Mouse (Mus musculus) B cell, adult 2 months (primary cell): ENCODE data around the gene Kctd11.
"Not testable (repeated sequence)": the region's sequence is repeated elsewhere in the genome, so short reads cannot be mapped to it uniquely, and the experiment has no call there.

Experiments
- DNase-seq, 2 experiments: peaks; one replicate each; pipeline ENCODE4 v3.0.0; 2022

The Kctd11 gene

DNA sequence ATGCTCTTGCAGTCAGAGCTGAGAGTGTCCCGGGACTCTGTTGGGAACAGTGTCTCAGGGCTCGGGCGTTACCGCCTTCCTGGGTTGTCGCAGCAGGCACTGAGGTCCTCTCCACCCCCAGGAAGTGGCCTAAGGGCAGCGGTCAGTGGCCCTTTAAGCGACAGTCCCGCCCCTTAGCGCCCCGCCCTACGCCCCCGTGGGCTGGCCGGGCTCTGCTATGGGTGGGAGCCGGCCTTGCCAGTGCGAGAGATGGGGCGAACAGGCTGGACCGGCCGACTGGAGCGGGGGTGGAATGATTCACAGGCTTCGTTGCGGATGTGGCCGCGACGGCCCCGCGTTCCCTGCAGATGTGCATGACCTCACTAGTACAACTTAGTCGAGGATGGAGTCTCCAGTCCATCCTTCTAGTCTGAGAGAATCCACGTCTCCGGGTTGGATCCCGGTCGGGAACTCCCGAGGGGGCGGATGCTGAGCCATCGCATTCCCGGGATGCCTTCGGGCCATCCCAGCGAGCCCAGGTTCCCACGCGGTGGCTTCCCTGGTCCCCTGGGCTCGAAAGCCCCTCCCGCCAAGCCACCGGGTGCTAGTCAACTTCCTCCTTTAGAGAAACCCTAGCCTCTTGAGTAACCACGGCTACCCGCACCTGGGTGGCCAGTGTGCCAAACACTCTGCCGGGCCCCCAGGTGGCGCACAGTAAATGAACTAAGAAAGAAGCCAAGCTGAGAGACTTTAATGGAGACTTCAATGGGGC, at the start of gene Kctd11:
Kctd11 (minus strand) TSS at position 554 of the 751 bp plus-strand sequence.
- DNase-seq: peak; percentile 90 to 92

DNA sequence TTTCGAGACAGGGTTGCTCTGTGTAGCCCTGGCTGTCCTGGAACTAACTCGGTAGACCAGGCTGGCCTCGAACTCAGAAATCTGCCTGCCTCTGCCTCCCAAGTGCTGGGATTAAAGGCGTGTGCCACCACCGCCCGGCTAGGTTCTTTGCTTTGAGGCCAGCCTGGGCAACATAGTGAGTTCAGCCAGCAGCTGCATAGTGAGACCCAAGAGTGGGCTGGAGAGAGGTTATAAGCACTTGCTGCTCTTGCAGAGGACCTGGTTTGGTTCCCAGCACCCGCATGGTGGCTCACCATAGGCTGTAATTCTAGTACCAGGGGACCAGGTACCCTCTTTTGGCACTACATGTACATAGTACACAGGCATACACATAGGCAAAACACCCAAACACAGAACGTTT, 49.0 kb upstream of the Kctd11 start:
- DNase-seq: not testable (repeated sequence)

DNA sequence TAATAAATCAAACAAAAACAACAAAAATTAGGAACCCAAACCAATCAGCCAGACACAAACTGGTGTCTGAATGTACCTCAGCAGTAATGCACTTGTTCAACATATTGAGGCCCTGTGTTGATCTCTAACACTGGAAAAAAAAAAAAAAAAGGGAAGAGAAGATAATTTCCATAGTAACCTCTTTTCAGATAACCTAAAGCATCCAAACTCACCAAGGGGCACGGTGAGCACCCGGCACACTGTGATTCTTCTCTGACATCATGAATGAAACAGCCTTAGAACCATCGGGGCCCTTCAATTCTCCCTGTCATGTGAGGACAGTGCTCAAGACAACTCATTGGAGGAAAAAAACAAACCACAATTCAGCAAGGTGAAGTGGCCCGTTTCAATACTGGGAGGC, 48.5 kb upstream of the Kctd11 start:
- DNase-seq: no peak

DNA sequence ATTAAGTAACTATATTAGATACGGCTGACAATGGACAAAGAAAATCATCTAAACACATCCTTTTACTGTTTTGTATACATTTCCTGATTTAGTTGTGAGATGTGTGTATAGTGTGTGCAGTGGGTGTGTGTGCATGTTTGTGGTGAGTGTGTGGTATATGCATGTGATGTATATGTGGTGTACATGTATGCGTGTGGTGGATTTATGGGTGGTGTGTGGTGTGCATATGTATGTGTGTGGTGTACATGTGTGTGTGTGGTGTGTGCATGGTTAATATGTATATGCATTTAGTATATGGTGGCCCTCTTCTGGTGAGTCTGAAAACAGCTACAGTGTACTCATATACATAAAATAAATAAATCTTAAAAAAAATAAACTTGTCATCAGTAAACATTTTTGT, 46.3 kb upstream of the Kctd11 start:
- DNase-seq: no peak

DNA sequence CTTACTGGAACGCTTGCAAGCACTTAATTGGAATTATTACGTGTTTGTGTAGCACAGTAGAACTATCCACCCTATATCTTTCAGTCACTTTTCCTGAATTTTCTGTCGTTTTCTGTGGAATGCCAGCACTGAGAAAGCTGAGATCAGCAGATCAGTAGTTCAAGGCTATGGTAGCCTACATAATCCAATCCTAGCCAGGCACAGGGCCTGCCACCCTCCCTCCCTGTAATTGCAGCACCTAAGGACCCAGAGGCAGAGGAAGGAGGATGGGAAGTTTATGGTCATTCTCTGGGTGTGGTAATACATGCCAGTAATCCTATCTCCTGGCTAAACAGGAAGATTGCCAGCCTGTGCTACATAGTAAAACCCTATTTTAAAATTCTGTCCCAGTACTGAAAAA, 41.6 kb upstream of the Kctd11 start:
- no peak for DNase-seq

DNA sequence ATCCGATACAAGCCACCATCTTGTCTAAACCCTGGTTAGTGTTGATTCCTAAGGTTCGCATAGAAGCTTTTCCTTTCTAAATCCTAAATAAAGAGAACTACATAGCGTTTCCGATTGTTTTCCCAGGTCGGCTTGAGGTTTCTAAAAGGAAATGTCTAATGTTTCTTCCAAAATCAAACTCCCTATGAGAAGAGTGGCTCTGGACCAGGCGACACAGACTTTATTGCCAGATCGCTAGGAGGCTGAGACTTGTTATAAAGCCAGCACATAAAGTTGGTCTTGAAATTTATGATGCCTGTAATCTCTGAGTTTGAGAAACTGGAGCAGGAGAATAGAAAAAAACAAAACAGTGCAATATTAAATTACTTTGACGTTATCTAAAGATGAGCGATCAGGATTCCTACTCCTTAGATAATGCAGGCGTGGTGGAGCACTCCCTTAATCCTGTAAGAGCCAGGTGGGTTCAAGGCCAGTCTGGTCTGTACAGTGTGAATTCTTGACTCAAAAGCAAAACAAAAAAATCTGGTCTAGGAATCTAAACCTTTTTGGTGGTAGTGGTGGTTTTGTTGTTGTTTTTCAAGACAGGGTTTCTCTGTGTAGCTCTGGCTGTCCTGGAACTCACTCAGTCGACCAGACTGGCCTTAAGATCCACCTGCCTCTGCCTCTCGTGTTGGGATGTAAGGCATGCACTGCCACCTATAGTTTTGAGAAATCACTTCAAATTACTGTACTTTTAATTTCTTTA, 41.0 kb upstream of the Kctd11 start:
- DNase-seq: no peak

DNA sequence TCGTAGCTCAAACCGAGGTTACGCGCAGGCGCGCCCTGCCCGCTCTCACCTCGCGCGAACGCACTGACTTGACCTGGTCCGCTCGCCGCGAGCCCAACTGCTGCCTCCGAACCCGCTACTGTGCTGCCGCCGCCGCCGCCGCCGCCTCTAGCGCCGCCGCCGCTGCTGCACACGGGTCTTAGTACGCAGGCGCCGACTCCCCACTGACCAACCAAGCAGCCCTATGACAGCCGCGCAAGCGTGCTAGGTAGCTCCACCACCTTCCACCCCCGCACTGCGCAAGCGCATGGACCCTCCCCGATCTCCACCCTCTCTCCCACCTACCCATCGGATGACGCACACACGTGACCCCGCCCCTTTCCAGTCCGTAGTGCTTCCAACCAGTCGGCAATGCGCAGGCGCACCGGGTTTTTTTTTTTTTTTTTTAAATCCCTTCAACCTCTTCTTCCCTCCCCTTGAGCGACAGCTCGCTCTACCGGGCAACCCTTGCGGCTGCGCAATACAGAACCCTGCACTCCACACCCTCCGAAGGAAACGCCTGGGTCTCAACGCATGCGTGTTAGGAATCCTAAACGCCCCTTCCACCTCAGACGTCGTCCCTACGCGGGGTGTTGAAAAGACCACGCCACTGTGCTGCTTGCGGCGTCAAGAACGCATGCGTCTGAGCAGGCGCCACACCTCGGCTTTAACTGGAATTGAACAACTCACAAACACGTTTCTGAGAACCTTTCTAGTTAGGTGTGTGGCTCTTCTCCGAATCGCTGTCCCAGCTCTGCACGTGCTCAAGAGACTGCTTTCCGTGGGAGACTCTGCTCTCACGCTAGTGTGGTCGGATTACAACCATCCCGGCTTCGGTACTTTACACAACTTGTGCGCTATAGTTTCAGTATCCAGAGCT, 40.2 kb upstream of the Kctd11 start, which contains the start of gene Eif5a:
Eif5a (minus strand) TSS at position 845 of the 898 bp plus-strand sequence.
- peak; percentile 100 for DNase-seq

DNA sequence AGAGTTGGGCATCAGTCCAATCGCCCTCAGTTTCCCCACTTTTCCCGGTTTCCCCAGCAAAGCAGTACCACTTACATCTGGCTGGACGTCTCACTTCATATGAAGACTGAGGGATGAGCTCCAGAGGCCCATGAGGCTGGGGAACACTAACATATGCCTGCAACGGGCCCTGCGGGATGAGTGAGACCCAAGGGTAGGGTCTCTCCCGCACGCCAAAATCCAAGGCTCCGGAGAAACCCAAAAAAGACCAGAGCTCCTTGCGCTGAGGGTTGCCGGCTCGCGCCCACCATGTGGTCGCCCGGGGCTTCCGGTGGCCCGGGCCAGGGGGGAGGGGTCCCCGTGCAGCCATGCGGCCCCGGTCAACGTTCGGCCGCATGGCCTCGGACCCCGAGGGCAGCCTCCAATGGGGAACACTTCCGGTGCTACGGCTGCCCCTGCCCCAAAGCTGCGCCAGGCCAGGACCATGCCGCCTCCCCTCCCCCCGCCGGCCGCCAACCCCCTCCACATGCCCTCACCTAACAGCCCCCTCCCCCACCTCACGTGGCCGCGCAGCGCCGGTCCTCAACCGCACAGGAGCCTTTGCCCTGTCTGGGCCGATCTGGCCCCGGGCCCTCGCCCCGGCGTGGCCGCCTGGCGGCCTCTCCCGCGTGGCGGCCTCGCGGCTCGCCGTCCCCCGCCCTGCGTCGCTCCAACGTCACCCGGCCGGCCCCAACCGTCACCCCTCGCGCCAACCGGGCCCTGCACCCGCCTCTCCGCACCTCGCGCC, 39.2 kb upstream of the Kctd11 start:
- peak in 1 of 2 experiments; percentile 50 for DNase-seq

DNA sequence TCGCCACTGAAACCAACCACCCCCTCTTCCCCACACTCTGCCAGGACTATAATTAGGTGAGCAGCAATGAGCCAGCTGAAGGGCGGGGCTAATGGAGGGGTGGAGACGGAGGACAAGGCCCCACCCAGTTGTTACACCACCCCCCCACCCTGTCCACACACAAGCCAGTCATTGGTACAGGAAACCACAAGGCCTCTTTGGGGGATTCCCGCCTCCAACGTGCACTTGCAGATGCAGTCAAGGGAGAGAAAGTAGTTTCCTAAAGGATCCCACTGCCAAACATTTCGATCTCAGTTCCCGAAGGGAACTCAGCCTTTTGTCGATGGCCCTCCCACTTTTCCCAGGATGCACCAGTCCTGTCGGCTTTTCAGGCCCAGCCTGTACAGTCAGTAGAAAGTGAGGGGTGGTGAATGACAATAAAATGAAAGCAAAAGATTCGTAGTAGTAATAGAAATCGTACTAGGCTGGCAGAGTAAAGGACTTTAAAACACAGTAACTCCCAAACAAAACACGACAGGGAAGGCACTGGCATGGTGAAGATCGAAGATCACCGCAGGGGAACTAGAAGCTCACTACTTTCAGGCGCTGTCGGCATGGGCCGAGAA, 38.6 kb upstream of the Kctd11 start:
- peak; percentile 92 to 94 for DNase-seq

DNA sequence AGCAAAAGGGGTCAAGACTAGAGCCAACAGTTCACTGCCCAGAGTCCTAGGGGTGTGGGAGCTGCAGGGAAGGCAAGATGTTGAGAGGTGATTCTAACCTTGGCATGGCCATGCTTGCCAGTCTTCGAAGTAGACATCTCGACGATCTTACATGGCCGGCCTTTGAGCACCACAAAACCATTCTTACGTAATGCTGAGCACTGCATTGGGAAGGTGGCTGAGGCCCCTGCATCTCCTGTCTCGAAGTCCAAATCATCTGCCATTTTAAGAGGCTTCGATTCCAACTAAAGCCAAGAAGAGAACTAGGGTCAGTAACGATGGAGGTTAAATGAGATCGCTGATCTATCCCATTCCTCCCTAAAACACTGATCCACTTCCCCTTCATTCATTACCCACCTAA, 37.8 kb upstream of the Kctd11 start:
- DNase-seq: no peak

DNA sequence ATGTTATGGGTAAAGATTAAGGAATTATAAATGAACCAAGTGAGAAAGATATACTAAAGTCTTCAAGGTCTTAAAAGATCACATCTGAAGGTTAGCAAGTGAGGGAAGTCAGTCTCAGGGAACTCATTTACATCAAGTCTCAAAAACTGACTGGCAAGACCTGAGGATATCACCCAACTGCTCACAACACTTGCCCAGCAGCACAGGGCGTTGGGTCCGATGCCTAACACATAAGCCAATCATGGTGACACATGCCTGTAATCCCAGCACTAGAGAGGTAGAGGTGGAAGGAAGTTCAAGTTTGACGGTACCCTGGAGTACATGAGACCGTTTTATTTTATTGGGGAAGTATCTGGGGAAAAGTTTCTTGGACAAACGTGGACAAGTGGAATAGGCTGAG, 36.9 kb upstream of the Kctd11 start:
- DNase-seq: no peak

DNA sequence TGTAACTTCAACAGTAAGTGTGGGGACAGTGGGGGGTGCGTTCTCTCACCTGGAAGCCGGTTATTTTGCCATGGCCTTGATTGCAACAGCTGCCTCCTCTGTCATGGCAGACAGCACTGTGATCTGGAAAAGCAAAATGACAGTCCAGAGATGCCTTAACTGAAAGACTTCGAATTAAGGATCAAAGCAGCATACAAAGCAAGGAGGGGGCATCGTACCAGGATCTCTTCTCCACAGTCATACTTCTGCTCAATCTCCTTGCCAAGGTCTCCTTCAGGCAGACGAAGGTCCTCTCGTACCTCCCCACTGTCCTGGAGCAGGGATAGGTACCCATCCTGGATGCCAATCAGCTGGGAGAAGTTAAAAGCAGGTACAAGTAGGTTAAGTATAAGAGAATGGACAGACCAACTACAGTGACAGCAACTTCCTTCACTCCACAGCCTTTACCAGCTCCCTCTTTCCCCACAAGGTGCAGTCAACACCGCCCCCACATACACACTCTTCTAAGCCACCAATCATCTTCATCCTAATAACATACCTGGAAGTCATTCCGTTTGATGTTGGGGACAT, 36.3 kb upstream of the Kctd11 start:
- no peak for DNase-seq

DNA sequence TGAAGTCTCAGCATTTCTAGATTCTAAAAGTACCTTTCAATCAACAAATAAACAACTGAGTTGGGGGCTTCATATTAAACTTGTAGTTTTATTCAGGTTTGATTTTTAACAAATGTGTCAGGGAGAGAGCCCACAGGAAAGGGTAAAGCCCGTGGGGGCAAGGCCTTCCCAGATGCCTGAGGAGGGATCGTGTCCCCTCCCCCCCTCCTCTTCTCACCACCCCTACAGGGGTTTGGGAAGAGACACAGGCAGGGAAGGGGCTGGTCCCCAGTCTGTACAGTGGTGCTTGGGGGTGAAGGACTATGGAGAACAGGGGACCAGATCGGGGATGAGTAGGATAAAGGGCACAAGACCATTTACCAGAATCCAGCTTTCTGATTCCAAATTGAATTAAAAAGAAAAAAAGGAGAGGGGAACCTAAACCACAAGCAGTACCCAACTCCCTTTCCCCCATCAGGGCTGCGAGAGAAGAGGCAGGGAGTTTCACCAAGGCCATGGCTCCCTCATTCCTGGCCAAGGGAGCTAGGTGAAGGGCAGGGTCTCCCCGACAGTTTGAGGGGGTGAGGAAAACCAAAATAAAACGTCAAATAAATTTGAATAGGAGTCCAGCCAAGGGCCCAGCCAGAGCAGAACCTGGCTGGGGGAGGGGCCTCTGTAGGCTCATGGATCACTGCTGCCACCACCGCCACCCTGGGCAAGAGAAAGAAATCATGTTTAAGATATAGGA, 35.6 kb upstream of the Kctd11 start:
- not testable (repeated sequence) for DNase-seq

DNA sequence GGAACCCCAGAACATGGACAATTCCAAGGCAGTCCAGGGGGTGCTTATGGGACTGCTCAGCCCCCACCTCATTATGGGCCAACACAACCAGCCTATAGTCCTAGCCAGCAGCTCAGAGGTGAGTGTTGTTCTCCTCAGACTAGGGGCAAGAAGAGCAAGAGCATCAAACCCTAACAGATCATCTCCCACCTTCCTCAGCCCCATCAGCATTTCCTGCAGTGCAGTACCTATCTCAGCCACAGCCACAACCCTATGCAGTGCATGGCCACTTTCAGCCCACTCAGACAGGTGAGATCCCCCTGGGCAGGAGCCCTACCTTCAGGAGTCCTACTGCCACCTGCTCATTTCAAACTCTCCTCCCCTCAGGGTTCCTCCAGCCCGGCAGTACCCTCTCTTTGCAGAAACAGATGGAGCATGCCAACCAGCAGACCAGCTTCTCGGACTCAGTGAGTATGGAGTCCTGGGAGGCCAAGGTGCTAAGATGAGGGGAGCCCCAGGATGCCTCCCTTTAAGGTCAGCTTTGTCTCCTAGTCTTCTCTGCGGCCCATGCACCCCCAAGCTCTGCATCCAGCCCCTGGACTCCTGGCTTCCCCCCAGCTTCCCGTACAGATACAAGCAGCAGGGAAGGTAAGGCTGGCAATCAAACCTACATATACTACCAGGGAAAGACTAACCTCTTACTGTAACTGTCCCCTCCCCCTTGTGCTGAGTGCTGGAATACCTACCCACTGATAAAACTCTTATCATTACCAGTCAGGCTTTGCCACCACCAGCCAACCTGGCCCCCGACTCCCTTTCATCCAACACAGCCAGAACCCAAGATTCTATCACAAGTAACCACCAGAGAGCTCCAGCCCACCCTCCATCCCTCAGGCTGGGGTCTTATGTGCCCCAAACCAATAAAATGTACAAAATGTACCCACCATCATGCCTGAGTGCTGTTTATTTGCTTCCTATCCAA, 34.7 kb upstream of the Kctd11 start:
- no peak for DNase-seq

DNA sequence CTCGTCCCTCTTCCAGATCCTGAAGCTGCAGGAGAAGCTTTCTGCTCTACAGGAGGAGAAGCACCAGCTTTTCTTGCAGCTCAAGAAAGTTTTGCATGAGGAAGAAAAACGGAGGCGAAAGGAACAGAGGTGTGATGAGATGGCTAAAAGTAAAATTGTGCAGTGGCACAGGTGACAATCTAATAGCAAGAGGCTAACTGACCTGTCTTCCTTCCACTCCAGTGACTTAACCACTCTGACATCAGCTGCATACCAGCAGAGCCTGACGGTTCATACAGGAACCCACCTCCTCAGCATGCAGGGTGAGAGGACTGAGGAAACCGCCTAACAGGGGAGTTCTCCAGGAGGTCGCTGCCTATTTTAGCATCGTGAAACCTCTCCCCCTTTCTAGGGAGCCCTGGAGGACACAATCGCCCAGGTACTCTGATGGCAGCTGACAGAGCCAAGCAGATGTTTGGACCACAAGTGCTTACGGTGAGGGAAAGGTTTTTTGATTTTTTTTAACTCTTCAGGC, 33.8 kb upstream of the Kctd11 start:
- DNase-seq: no peak

DNA sequence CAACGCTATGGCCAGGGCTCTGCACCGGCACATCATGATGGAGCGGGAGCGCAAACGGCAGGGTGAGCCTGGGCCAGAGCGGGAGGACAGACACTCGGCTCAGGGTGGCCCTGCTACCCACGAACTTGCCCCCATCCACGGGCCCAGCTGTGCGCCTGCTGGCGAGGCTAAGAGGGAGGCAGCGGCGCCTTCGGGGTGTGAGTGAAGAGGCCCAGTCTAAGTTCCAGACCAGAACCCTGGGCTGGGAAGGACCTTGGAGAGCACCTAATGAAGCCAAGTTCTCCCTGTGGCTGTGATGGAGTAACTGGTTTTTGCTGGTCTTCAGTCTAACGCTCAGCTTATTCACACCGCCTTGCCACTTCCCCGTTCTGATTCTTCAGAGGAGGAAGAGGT, 33.2 kb upstream of the Kctd11 start:
- no peak for DNase-seq

DNA sequence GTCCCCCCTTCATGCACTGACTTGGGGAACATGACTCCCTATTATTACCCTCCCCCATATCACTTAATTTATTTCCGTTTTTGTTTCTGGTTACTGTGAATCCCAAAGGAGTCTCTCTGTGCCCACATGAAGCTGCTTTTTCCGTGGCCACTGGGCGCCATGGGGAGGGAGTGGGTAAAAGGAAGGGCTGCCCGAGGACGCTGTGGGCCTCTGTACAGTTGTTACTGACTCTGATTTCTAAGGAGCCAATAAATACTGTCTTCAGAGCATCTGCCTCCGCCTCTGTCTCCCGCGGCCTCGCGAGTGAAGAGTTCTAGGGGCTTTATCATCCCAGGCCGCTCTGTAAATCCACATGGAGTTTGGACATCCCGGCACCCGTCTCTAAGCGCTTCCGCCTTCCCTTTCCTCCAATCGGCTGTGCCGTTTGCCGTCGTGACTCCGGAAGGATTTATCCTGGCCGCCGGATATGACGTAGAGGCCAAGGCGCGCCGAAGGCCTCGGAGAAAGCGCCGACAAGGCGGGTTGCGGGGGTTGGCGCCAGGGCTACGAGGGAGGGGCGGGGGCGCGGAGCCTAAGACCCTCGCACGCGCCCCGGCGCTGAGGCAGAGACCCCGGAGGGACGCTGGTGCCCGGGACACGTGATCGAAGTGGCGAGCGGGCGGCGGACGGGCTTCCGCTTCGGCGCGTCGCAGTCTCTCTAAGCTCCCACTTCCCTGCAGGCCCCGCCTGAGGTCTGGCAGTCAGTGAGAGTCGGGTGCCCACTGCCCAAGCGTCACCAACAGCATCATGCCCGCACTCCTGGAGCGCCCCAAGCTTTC, 32.6 kb upstream of the Kctd11 start, which contains the start of gene Gps2:
Gps2 (plus strand) TSS at position 335 of the 818 bp plus-strand sequence.
- peak; percentile 90 to 92 for DNase-seq
